Mouse (Mus musculus): Measurements from ENCODE around the gene Cmtm4. TPM values are rescaled to one million over a fixed set of nuclear protein-coding genes. Genes with fewer than 3 reads are reported as not detected.

Gene Cmtm4
- polyA plus RNA-seq, 1 experiment, result 32.4 TPM

DNA sequence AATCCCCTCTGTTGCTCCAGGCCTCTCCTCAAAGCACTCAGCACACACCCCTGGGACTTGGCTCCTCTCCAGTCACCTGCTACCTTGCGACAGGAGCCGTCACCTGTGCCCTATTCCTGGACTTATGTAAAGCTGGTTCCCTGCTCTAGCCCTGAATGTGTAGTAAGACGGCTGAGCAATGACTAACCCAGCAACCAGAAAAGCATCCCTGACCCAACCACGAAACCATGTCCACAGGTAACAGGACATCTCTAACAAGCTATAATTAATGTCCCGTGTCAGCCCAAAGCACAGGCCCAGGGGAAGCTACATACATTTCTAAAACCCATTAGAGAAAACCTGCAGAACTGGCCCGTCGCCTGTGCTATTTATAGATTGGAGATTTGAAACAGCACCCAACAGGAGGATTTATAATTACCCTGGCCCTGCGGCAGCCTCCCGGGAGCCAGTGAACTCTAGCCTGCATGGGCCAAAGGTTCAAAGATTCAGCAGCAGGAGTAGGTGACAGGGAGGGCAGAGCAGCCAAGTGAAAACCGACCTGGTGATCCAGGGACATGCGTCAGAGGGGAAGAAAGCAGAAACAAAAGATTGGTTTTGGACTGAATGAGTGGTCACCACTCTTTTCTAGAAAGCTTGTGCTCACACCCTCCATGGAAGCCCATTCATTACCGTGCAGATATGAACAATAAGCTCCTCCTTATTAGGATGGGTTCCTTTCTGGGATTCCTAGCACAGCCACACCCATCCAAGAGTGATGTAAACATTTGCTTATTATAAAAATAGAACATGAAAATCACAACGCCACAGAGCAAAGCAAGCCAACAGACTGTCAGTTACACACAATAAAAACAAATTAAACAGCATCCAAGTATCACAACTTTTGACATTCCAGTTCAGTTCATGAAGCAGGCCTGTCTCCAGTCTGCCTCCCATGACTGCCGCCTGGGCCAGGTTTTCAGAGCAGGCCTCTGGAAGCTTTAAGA lies 20.5 kb downstream of the Cmtm4 start:
- H3K4me3 ChIP-seq (ENCODE audit: insufficient read depth, low read depth, low read length), result no peak overlapping the region

DNA sequence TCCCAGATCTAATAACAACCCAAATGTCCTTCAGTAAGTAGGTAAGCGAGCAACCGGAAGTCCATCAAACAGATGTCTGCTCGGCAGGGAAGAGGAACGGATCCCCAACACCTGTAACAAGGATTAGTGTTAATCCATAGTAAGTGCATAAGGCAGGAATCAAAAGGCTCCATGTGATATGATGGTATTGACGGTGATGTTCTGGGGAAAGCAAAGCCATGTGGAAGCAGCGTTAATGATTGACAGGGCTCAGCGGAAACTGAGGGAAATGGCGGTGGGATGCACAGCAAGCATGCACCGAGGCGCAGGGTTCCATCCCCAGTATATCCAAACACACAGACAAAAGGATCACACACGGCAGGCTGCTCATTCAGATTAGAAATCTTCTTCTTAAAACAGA lies 21.3 kb downstream of the Cmtm4 start:
- Histone ChIP-seq H3K27ac (replicated peaks; ENCODE audit: low read depth, low read length) (peak overlapping the region; percentile 28), H3K4me3 (ENCODE audit: insufficient read depth, low read depth, low read length) (no peak overlapping the region), H3K4me1 (ENCODE audit: control insufficient read depth, insufficient read depth, insufficient read length, low read length) (peaks cover 35% of the 10 kb centered on the region)

More for the DNA sequence above, 20.5 kb downstream of the Cmtm4 start:
- Histone ChIP-seq H3K27ac (replicated peaks; ENCODE audit: low read depth, low read length) (peak overlapping the region; percentile 78), H3K4me1 (ENCODE audit: control insufficient read depth, insufficient read depth, insufficient read length, low read length) (peaks cover 28% of the 10 kb centered on the region)

DNA sequence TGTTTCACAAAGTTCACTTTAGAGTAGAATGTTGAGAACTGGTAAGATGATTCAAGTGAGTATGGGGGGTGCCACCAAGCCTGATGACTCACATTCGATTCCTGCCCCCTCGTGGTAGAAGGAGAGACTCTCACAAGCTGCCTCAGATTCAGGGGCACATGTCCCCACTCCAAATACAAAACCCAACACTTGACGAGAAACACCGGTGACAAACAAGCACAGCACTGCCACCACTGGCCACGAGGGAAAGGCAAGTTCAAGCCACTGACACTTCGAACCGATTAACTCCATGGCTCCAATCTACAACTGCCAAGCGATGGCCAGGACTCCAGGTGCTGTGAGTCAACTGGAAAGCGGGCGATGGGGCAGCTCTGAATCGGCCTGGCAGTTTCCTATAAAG lies 21.8 kb downstream of the Cmtm4 start:
- H3K4me1 ChIP-seq (ENCODE audit: control insufficient read depth, insufficient read depth, insufficient read length, low read length), result peaks cover 37% of the 10 kb centered on the region
- H3K27ac ChIP-seq (replicated peaks; ENCODE audit: low read depth, low read length), result peak overlapping the region; percentile 28
- H3K4me3 ChIP-seq (ENCODE audit: insufficient read depth, low read depth, low read length), result no peak overlapping the region

DNA sequence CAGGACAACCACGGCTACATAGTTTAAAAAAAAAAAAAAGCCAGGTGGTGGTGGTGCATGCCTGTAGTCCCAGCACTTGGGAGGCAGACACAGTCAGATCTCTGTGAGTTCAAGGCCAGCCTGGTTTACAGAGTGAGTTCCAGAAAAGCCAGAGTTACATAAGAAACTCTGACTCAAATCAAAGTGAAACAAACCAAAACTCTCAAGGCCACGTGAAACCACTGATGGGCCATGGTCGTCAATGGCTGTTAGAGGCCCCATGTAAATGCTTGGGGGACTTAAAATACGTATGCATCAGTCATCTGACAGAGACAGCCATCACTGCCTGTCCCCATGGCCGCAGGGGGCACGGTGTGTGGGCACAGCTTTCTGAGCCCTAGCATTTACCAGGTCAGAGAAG lies 24.5 kb downstream of the Cmtm4 start:
- no peak overlapping the region for H3K4me3 ChIP-seq (ENCODE audit: insufficient read depth, low read depth, low read length)
- peak overlapping the region; percentile 84; the same call in 1 of the 2 replicates for H3K27ac ChIP-seq (replicated peaks; ENCODE audit: low read depth, low read length)
- H3K4me1 ChIP-seq (ENCODE audit: control insufficient read depth, insufficient read depth, insufficient read length, low read length), result peaks cover 44% of the 10 kb centered on the region

DNA sequence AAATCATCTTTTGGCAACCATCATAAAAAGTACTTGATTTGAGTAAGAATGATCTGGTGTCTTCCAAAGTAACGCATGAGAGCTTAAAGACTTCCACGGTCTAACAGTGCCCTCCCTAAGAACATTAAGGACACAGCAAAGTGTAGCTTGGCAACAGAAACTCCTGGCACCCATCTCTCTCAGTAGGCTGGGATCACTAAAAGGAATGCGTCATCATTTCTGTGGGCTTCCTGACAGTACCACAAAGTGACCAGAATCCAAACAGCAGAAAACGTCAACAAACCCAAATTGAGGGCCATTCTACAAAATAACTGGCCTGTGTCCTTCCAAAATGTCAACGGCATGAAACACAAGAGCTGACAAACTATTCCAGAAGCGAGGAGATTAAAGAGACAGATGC lies 25.5 kb downstream of the Cmtm4 start:
- Histone ChIP-seq H3K4me3 (ENCODE audit: insufficient read depth, low read depth, low read length) (peak overlapping the region; percentile 22; the same call in 1 of the 2 replicates), H3K4me1 (ENCODE audit: control insufficient read depth, insufficient read depth, insufficient read length, low read length) (peaks cover 46% of the 10 kb centered on the region), H3K27ac (replicated peaks; ENCODE audit: low read depth, low read length) (peak overlapping the region; percentile 84)

DNA sequence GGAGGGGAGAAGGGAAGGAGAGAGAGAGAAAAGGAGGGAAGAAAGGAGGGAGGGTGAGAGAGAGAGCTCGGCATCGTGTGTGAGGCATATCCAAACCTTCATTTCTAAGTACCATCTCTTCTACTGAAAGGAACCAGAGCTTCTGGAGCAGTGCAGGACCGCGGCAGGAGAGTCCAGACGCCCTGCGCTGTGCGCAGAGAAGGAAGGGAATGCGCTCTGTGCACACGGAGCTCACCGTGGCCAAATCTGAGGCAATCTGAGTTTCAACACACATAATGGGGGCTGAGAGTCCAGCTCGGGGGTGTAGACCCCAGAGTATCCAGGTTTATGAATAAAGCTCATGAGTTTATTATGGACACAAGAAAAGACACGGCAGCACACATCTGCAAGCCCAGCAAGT lies 26.0 kb downstream of the Cmtm4 start:
- Histone ChIP-seq H3K27ac (replicated peaks; ENCODE audit: low read depth, low read length) (peak overlapping the region; percentile 84), H3K4me1 (ENCODE audit: control insufficient read depth, insufficient read depth, insufficient read length, low read length) (peaks cover 43% of the 10 kb centered on the region), H3K4me3 (ENCODE audit: insufficient read depth, low read depth, low read length) (peak overlapping the region; percentile 22)

DNA sequence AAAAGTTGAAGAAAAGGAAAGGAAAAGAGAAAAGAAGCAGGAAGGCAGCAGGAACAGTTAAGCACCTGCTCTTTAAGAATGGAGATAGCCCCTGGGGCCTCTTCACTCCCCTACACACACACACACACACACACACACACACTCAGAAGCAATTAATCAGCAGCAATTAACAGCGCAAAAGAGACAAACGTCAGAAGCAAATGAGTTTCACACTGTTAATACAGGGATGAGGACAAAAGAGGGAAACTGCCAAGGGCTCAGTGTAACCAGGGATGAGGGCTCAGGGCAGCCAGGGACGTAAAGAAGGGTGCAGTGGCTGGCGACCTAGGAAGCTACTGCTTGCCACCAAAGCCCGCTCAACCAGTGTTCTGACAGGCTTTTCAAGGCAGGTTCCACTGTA lies 28.2 kb downstream of the Cmtm4 start:
- H3K4me3 ChIP-seq (ENCODE audit: insufficient read depth, low read depth, low read length), result no peak overlapping the region
- peaks cover 38% of the 10 kb centered on the region for H3K4me1 ChIP-seq (ENCODE audit: control insufficient read depth, insufficient read depth, insufficient read length, low read length)
- H3K27ac ChIP-seq (replicated peaks; ENCODE audit: low read depth, low read length), result no peak overlapping the region

DNA sequence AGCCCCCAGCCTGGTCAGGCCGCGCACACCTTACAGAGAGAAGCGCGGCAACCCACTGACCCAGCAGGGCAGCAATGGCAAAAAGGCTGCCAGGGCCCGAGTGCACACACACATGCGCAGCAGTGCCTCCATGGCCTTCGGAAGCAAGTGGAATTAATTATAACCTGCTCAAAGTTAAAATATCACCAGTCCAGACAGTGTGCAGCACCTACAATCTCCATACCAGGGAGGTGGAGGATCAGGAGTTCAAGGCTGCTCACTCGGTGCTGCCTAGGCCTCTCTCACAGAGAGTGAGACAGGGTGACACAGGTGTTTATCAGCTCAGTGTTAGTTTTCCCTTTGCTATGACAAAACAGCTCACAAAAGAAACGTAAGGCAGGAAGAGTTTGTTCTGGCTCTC lies 29.9 kb downstream of the Cmtm4 start:
- H3K4me3 ChIP-seq (ENCODE audit: insufficient read depth, low read depth, low read length), result no peak overlapping the region
- H3K4me1 ChIP-seq (ENCODE audit: control insufficient read depth, insufficient read depth, insufficient read length, low read length), result peaks cover 35% of the 10 kb centered on the region
- H3K27ac ChIP-seq (replicated peaks; ENCODE audit: low read depth, low read length), result peak overlapping the region; percentile 12; the same call in 1 of the 2 replicates

DNA sequence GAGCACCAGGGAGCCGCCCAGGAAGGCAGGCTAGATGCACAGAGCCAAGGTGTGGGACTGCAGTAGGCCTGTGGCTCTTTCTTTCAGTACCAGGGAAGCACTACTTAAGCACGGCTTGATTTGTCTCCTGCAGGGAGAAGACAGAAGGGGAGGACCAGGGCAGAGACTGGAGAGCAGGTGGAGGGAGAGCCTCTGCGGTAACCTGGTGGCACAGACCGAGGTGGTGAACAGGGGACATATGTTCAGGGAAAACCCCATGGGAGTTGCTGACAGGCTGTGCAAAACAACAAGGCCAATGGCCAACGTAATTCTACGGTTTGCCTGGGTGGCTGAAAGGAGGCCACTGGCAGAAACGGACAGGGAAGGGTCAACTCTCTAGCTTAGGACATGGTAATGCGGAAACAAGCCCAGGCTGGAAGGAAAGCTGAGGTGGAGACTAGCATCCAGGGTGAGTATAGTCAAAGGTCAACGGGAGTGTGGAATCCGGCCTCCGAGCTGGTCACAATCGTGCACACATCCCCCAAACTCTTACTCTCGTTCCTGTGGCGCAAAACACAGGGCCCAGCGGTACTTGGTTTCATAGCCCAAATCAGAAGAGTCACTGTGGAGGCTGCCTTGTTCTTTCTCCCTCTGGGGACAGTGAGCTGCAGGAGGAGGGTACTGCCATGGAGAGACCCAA lies 35.7 kb downstream of the Cmtm4 start:
- Histone ChIP-seq H3K4me3 (ENCODE audit: insufficient read depth, low read depth, low read length) (peak overlapping the region; percentile 13; the same call in 1 of the 2 replicates), H3K27ac (replicated peaks; ENCODE audit: low read depth, low read length) (peak overlapping the region; percentile 91), H3K4me1 (ENCODE audit: control insufficient read depth, insufficient read depth, insufficient read length, low read length) (peaks cover 26% of the 10 kb centered on the region)

DNA sequence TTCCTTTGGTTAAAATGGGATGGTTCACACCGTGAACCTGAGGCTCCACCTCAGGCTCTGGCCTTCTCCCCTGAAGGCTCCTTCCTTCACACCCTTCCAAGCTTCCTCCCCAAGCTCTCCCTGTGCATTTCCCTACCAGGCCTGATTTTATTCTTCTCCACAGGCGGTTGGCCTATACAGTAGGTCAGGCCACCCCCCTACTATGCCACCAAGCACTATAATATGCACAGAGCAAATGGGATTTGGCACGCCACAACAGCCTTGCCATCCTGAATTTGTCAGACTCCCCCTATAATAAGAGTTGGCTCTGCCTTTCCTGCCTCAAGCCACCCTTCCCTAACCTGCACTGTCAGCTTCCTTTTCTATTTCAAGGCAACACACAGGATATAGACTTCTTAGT lies 37.0 kb downstream of the Cmtm4 start:
- Histone ChIP-seq H3K4me1 (ENCODE audit: control insufficient read depth, insufficient read depth, insufficient read length, low read length) (peaks cover 23% of the 10 kb centered on the region), H3K4me3 (ENCODE audit: insufficient read depth, low read depth, low read length) (no peak overlapping the region), H3K27ac (replicated peaks; ENCODE audit: low read depth, low read length) (peak overlapping the region; percentile 69)

DNA sequence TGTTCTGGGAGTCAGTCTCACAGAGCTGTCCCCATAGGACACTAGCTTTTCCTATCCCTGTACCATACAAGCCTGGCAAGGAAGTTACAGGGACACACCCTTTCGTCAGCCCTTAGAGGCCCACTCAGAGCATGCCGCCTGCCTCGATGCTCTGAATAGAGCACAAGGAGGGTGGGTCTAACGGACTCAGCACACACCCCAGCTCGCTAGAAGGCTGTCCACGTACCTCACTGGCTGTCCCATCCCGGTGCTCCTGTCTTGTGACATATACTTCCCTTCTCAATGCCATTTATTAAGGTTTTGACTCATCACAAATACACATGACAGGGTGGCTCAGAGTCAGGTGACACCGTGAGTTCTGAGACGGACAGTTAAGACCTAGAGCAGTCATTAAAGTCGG lies 41.1 kb downstream of the Cmtm4 start:
- no peak overlapping the region; the same call in 1 of the 2 replicates for H3K27ac ChIP-seq (replicated peaks; ENCODE audit: low read depth, low read length)
- no peak overlapping the region for H3K4me3 ChIP-seq (ENCODE audit: insufficient read depth, low read depth, low read length)
- peaks cover 18% of the 10 kb centered on the region for H3K4me1 ChIP-seq (ENCODE audit: control insufficient read depth, insufficient read depth, insufficient read length, low read length)

DNA sequence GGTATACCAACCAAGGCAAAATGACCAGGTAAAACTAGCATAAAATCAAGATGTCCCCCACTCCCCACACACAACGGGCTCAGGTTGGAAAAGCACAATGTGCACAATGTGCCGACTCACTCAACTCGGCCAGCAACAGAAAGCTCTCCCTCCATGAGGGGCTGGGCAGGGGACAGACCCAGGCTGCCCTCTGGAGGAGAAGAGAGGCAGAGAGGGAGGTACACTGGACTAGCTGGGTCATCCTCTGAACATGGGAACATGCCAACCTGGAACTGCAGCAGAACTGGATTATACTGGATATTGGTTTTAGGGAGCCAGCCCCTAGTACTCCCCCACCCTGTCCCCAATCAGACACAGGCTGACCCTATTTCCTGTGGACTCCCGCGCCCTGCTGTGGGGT lies 42.4 kb downstream of the Cmtm4 start:
- Histone ChIP-seq H3K4me3 (ENCODE audit: insufficient read depth, low read depth, low read length) (no peak overlapping the region), H3K4me1 (ENCODE audit: control insufficient read depth, insufficient read depth, insufficient read length, low read length) (peaks cover 17% of the 10 kb centered on the region), H3K27ac (replicated peaks; ENCODE audit: low read depth, low read length) (no peak overlapping the region)

DNA sequence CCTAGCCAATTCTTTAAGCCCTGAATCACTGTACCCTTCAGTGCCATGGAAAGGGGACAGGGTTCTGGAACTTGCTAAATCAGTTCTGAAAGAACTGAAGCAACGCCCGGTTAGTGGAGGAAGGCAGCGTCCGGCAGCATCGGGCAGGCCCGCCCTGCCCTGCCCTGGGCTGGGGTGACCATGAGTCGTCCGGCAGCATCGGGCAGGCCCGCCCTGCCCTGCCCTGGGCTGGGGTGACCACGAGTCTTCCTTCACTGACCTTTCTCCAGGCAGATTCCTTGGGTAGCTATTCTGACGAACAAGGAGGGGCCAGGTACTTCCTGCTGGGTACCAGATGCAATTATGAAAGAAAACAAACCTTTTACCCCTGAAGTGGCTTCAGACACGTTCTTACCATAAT lies 45.6 kb downstream of the Cmtm4 start:
- H3K4me1 ChIP-seq (ENCODE audit: control insufficient read depth, insufficient read depth, insufficient read length, low read length), result peaks cover 11% of the 10 kb centered on the region
- no peak overlapping the region for H3K27ac ChIP-seq (replicated peaks; ENCODE audit: low read depth, low read length)
- H3K4me3 ChIP-seq (ENCODE audit: insufficient read depth, low read depth, low read length), result no peak overlapping the region

DNA sequence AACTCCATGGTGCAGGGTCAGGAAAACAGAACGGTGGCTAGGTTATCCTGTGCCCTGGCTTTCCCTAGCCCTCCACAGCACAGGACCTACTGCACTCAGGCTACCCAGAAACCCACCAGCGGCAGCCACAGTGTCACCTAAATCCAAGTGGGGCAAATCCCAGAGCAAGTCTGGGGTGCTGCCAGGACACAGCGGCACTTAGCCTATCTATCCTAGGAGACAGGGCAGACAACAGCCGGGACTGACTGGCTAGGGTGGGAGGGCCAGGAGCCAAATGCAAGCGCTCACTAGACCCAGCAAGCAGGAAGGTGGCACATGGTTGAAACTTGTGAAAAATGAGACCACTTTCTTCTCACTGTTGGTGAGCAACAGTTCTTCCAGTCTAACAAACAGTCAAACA lies 46.6 kb downstream of the Cmtm4 start:
- no peak overlapping the region for H3K4me3 ChIP-seq (ENCODE audit: insufficient read depth, low read depth, low read length)
- H3K4me1 ChIP-seq (ENCODE audit: control insufficient read depth, insufficient read depth, insufficient read length, low read length), result peaks cover 11% of the 10 kb centered on the region
- H3K27ac ChIP-seq (replicated peaks; ENCODE audit: low read depth, low read length), result peak overlapping the region; percentile 7; the same call in 1 of the 2 replicates

DNA sequence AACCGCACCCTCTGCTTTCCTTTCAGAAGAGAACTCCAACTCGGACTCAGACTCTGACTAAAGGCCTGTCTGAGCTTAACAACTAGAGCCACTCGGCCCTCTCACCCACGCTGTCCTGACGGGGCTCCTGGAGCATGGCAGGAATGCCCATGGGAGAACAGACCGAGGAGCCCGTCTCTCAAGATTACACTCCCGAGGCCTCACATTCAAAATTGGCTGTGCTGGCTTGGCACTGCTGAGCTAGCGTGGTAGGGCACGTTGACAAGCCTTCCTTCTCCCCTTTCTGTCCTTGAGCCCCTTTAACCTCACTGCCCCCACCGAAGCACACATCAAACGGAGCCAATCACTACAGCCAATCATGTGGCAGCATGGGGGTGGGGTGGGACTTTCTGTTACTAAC lies 48.9 kb downstream of the Cmtm4 start:
- no peak overlapping the region for H3K27ac ChIP-seq (replicated peaks; ENCODE audit: low read depth, low read length)
- peaks cover 11% of the 10 kb centered on the region for H3K4me1 ChIP-seq (ENCODE audit: control insufficient read depth, insufficient read depth, insufficient read length, low read length)
- no peak overlapping the region for H3K4me3 ChIP-seq (ENCODE audit: insufficient read depth, low read depth, low read length)
